Mouse (Mus musculus) CH12.LX (cell line): Measurements from ENCODE around the gene Ddx42. TPM values are rescaled to one million over a fixed set of nuclear protein-coding genes. Genes with fewer than 3 reads are reported as not detected.

Experiments used
- DNase-seq: peaks from one replicate; pipeline ENCODE4 v3.0.0-alpha.2; 2013; ENCODE audit errors: extremely low read depth
- H3K27ac ChIP-seq: 2 replicates; pipeline ENCODE4 v1.5.1; 2012; ENCODE audit warnings: low read depth, mild to moderate bottlenecking, control low read depth, moderate library complexity; ENCODE audit not compliant: insufficient read depth
- H3K27me3 ChIP-seq: replicated peaks from 2 replicates; pipeline ENCODE3; 2012; ENCODE audit warnings: inconsistent platforms
- H3K36me3 ChIP-seq, 2 experiments: replicated peaks in 1 of 2; 2 replicates each; pipeline versions ENCODE3 to v1.6.1; 2012; ENCODE audit warnings: inconsistent platforms in 1 of 2, low read length in 1 of 2, mild to moderate bottlenecking in 1 of 2, mixed read lengths in 1 of 2, moderate library complexity in 1 of 2; ENCODE audit not compliant: control insufficient read depth in 1 of 2, insufficient read depth in 1 of 2
- H3K4me1 ChIP-seq, 2 experiments: 2 replicates each; pipeline ENCODE4 v1.6.1; 2012; ENCODE audit warnings: inconsistent platforms in 1 of 2, moderate library complexity in 1 of 2; ENCODE audit not compliant: insufficient read depth in 2 of 2, control insufficient read depth in 1 of 2
- H3K4me2 ChIP-seq: 2 replicates; pipeline ENCODE4 v1.6.1; 2012; ENCODE audit warnings: low read depth, mild to moderate bottlenecking, control low read depth; ENCODE audit not compliant: poor library complexity, insufficient read depth, severe bottlenecking
- H3K4me3 ChIP-seq, 3 experiments: fragments of 150-350 bp in 1 of 3; sonication (generic) in 1 of 3; replicated peaks in 1 of 3; 2 replicates each; pipeline versions ENCODE3 to v1.5.1; 2011 to 2012; ENCODE audit warnings: low read depth in 2 of 3, low read length in 2 of 3, mild to moderate bottlenecking in 2 of 3, moderate library complexity in 2 of 3, control low read depth in 1 of 3, improper control_type of control experiment in 1 of 3, inconsistent platforms in 1 of 3, mixed read lengths in 1 of 3; ENCODE audit not compliant: poor library complexity in 1 of 3
- H3K79me2 ChIP-seq: replicated peaks from 2 replicates; pipeline ENCODE4 v1.6.1; 2012; ENCODE audit warnings: mild to moderate bottlenecking, moderate library complexity; ENCODE audit not compliant: control insufficient read depth, poor library complexity, insufficient read depth, severe bottlenecking; ENCODE audit errors: extremely low read depth
- H3K9ac ChIP-seq: 2 replicates; pipeline ENCODE4 v1.6.1; 2012; ENCODE audit warnings: low read depth, mild to moderate bottlenecking, control low read depth, moderate library complexity; ENCODE audit not compliant: insufficient read depth
- H3K9me3 ChIP-seq: replicated peaks from 2 replicates; pipeline ENCODE3; 2012; ENCODE audit warnings: low read length, inconsistent platforms, mixed read lengths
- BHLHE40 ChIP-seq: IDR thresholded peaks from 2 replicates; pipeline ENCODE4 v1.6.1; 2011; ENCODE audit warnings: mild to moderate bottlenecking, low read depth, low read length, improper control_type of control experiment
- CHD1 ChIP-seq: IDR thresholded peaks from 2 replicates; pipeline ENCODE4 v1.6.1; 2012; ENCODE audit warnings: low read depth, low read length, improper control_type of control experiment, inconsistent platforms
- CHD2 ChIP-seq: IDR thresholded peaks from 2 replicates; pipeline ENCODE4 v1.6.1; 2011; ENCODE audit warnings: low read length, improper control_type of control experiment
- CTCF ChIP-seq, 2 experiments: IDR thresholded peaks in 1 of 2; conservative IDR thresholded peaks in 1 of 2; 2 replicates each; pipeline ENCODE4 v1.5.1; 2011 to 2012; ENCODE audit warnings: low read depth in 2 of 2, low read length in 2 of 2, improper control_type of control experiment in 1 of 2, inconsistent platforms in 1 of 2, mild to moderate bottlenecking in 1 of 2, moderate library complexity in 1 of 2
- EP300 ChIP-seq: IDR thresholded peaks from 2 replicates; pipeline ENCODE4 v1.6.1; 2011; ENCODE audit warnings: low read length, improper control_type of control experiment
- ETS1 ChIP-seq: conservative IDR thresholded peaks from 2 replicates; pipeline ENCODE4 v1.6.1; 2012; ENCODE audit warnings: low read depth, mild to moderate bottlenecking, inconsistent platforms, low read length, improper control_type of control experiment, moderate library complexity
- GABPA ChIP-seq: IDR thresholded peaks from 2 replicates; pipeline ENCODE4 v1.6.1; 2012; ENCODE audit warnings: low read depth, low read length, improper control_type of control experiment, inconsistent platforms; ENCODE audit not compliant: insufficient replicate concordance
- HCFC1 ChIP-seq: IDR thresholded peaks from 2 replicates; pipeline ENCODE4 v1.6.1; 2012; ENCODE audit warnings: low read depth, mild to moderate bottlenecking, inconsistent platforms, low read length, improper control_type of control experiment
- IRF4 ChIP-seq: IDR thresholded peaks from 2 replicates; pipeline ENCODE4 v1.6.1; 2014; ENCODE audit warnings: low read depth, mild to moderate bottlenecking, inconsistent platforms, low read length, improper control_type of control experiment
- JUN ChIP-seq: IDR thresholded peaks from 2 replicates; pipeline ENCODE4 v1.6.1; 2011; ENCODE audit warnings: low read depth, mild to moderate bottlenecking, low read length, improper control_type of control experiment, moderate library complexity; ENCODE audit not compliant: insufficient read depth
- JUND ChIP-seq: conservative IDR thresholded peaks from 2 replicates; pipeline ENCODE4 v1.6.1; 2011; ENCODE audit warnings: low read depth, low read length, improper control_type of control experiment
- KAT2A ChIP-seq: IDR thresholded peaks from 2 replicates; pipeline ENCODE4 v1.6.1; 2012; ENCODE audit warnings: low read length, improper control_type of control experiment, inconsistent platforms; ENCODE audit not compliant: insufficient replicate concordance
- MAFK ChIP-seq: IDR thresholded peaks from 2 replicates; pipeline ENCODE4 v1.6.1; 2011; ENCODE audit warnings: low read length, improper control_type of control experiment; ENCODE audit not compliant: insufficient replicate concordance
- MAX ChIP-seq: IDR thresholded peaks from 2 replicates; pipeline ENCODE4 v1.6.1; 2011; ENCODE audit warnings: low read length, improper control_type of control experiment
- MXI1 ChIP-seq: IDR thresholded peaks from 2 replicates; pipeline ENCODE4 v1.6.1; 2011; ENCODE audit warnings: mild to moderate bottlenecking, low read depth, low read length, improper control_type of control experiment
- MYC ChIP-seq: IDR thresholded peaks from 2 replicates; pipeline ENCODE4 v1.6.1; 2011; ENCODE audit warnings: low read depth, mild to moderate bottlenecking, improper control_type of control experiment, low read length
- NELFE ChIP-seq: IDR thresholded peaks from 2 replicates; pipeline ENCODE4 v1.6.1; 2011; ENCODE audit warnings: low read depth, low read length, improper control_type of control experiment
- POLR2A ChIP-seq: IDR thresholded peaks from 2 replicates; pipeline ENCODE4 v1.6.1; 2011; ENCODE audit warnings: low read depth, mild to moderate bottlenecking, improper control_type of control experiment, low read length
- POLR2AphosphoS2 ChIP-seq: IDR thresholded peaks from 2 replicates; pipeline ENCODE4 v1.6.1; 2011; ENCODE audit warnings: low read depth, low read length, improper control_type of control experiment
- RAD21 ChIP-seq: IDR thresholded peaks from 2 replicates; pipeline ENCODE4 v1.6.1; 2011; ENCODE audit warnings: low read depth, mild to moderate bottlenecking, low read length, improper control_type of control experiment, moderate library complexity
- RCOR1 ChIP-seq: conservative IDR thresholded peaks from 2 replicates; pipeline ENCODE4 v1.6.1; 2012; ENCODE audit warnings: low read depth, mild to moderate bottlenecking, inconsistent platforms, low read length, improper control_type of control experiment
- SIN3A ChIP-seq: IDR thresholded peaks from 2 replicates; pipeline ENCODE4 v1.6.1; 2012; ENCODE audit warnings: low read length, improper control_type of control experiment, inconsistent platforms
- TBP ChIP-seq: conservative IDR thresholded peaks from 2 replicates; pipeline ENCODE4 v1.6.1; 2011; ENCODE audit warnings: low read depth, low read length, improper control_type of control experiment
- UBTF ChIP-seq: IDR thresholded peaks from 2 replicates; pipeline ENCODE4 v1.6.1; 2012; ENCODE audit warnings: low read depth, mild to moderate bottlenecking, inconsistent platforms, low read length, improper control_type of control experiment, moderate library complexity
- USF1 ChIP-seq: IDR thresholded peaks from 2 replicates; pipeline ENCODE4 v1.6.1; 2014; ENCODE audit warnings: low read depth, mild to moderate bottlenecking, inconsistent platforms, low read length, improper control_type of control experiment
- ZC3H11A ChIP-seq: IDR thresholded peaks from 2 replicates; pipeline ENCODE4 v1.6.1; 2012; ENCODE audit warnings: low read depth, mild to moderate bottlenecking, inconsistent platforms, low read length, improper control_type of control experiment
- ZMIZ1 ChIP-seq: IDR thresholded peaks from 2 replicates; pipeline ENCODE4 v1.6.1; 2012; ENCODE audit warnings: low read depth, mild to moderate bottlenecking, inconsistent platforms, low read length, improper control_type of control experiment
- ZNF384 ChIP-seq: IDR thresholded peaks from 2 replicates; pipeline ENCODE4 v1.6.1; 2012; ENCODE audit warnings: low read depth, low read length, improper control_type of control experiment, inconsistent platforms
- dilution Hi-C: fragments of 300-500 bp; cut with MboI; formaldehyde crosslinking; loops from 2 replicates; pipeline ENCODE4 v1.14.3; 2020; ENCODE audit warnings: low sequenced_read_pairs; ENCODE audit not compliant: extremely low pct_unique_long_range_greater_than_20kb, extremely low pct_ligation_motif_present
- in situ Hi-C: fragments of 300-500 bp; cut with MboI; formaldehyde crosslinking; loops from 3 replicates; pipeline ENCODE4 v1.14.3; 2019; ENCODE audit warnings: low sequenced_read_pairs, low pct_ligation_motif_present, low pct_unique_long_range_greater_than_20kb, mixed read lengths
- polyA plus RNA-seq: library from polyadenylated mRNA; unstranded; fragments of >175 nt; gene quantifications from 2 replicates; pipeline ENCODE4 v1.2.1, GENCODE M21; 2012; ENCODE audit warnings: low read depth; ENCODE audit not compliant: insufficient read length
- total RNA-seq, 2 experiments: library from RNA; depleted of rRNA; stranded (reverse); fragments of 300-350 nt in 1 of 2; fragments of >200 nt in 1 of 2; gene quantifications; 2 replicates each; pipeline ENCODE4 v1.2.3; 2012 to 2014

Gene Ddx42
- total and polyA plus RNA-seq, 3 experiments = 63.8 to 94.6 (median 65.5) TPM

DNA sequence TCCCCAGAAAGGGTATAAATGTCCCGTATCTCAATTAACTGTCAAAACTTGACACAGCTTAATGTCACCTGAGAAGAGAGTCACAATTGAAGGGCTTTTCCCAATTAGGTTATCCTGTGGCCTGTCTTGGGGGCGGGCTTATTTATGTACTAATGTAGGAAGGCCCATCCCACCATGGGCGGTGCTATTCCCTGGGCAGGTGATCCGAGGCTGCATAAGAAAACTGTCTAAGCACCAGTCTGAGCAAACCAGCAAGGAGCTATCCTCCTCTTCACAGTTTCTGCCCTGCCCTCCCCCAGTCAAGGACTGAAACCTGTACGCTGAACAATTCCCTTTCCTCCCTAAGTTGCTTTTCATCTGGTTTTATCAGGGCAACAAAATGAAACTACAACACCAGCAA, 73.7 kb downstream of the Ddx42 start:
- dilution Hi-C loops = no loop called here
- Histone ChIP-seq H3K27ac (no peak overlapping the region), H3K4me1 (peaks cover 0 to 14% of the 10 kb centered on the region in 2 experiments; a peak in 2 of 4 replicates)

DNA sequence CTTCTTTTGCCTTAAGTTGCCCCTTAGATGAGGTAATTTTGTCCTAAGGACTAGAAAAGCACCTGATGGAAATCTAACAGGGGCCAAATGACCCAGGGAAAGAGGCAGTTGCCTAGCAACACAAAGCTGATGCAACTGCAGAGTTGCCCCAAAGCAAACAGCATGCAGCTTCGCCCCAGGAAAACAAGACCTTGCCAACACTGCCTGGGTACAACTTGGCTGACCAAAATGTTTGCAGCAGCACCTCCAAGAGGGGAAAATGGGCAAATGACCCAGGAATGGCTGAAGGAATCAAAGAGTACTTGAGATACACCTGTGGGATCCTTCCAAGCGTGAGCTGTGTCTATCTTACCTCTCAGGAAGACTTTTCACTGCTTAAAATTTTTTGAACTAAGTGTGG, 75.1 kb downstream of the Ddx42 start:
- dilution Hi-C loops = no loop called here
- H3K27me3 ChIP-seq = no peaks in the 10 kb centered on the region
- H3K4me3 ChIP-seq = no peak overlapping the region
- H3K79me2 ChIP-seq = no peaks in the 10 kb centered on the region
- no peak overlapping the region for H3K27ac ChIP-seq
- TF ChIP-seq NELFE = no peak
- TF ChIP-seq ETS1 = no peak
- TF ChIP-seq ZC3H11A = no peak
- TF ChIP-seq JUND = no peak
- TF ChIP-seq POLR2A = no peak
- TF ChIP-seq KAT2A = no peak
- no peak for TF ChIP-seq RAD21
- no peak for TF ChIP-seq HCFC1
- no peak for TF ChIP-seq CHD1
- no peak for TF ChIP-seq CHD2
- no peak for TF ChIP-seq MAX
- TF ChIP-seq IRF4 = no peak
- no peak for TF ChIP-seq GABPA
- no peak for TF ChIP-seq MYC
- no peak for TF ChIP-seq CTCF (conservative IDR thresholded peaks at IDR 0.05 in 1 of 2, IDR thresholded peaks at IDR 0.05 in 1 of 2; ENCODE audit: low read depth in 2 of 2, low read length in 2 of 2)
- TF ChIP-seq RCOR1 = no peak
- TF ChIP-seq USF1 = no peak
- TF ChIP-seq MAFK = no peak
- no peak for TF ChIP-seq EP300
- TF ChIP-seq, all 38 proteins: peak for 0
- no peaks in the 10 kb centered on the region for H3K36me3 ChIP-seq
- in situ Hi-C loops = no loop called here
- no peak for DNase-seq
- peaks cover 9% of the 10 kb centered on the region for H3K9me3 ChIP-seq
- no peak overlapping the region for H3K9ac ChIP-seq
- H3K4me1 ChIP-seq = peaks cover 0 to 5% of the 10 kb centered on the region in 2 experiments; a peak in 2 of 4 replicates
- no peak overlapping the region for H3K4me2 ChIP-seq

More for the DNA sequence above, 73.7 kb downstream of the Ddx42 start:
- TF ChIP-seq POLR2AphosphoS2 (no peak), RCOR1 (no peak), EP300 (no peak), IRF4 (no peak), MYC (no peak), TBP (no peak), UBTF (no peak), MAFK (no peak), ZNF384 (no peak), SIN3A (no peak), JUN (no peak), ZC3H11A (no peak), ZMIZ1 (no peak), NELFE (no peak), BHLHE40 (no peak), CHD1 (no peak), MXI1 (no peak), USF1 (no peak)
- Histone ChIP-seq H3K36me3 (no peaks in the 10 kb centered on the region), H3K79me2 (no peaks in the 10 kb centered on the region), H3K9ac (no peak overlapping the region), H3K4me2 (no peak overlapping the region), H3K27me3 (no peaks in the 10 kb centered on the region), H3K4me3 (no peak overlapping the region), H3K9me3 (peaks cover 9% of the 10 kb centered on the region)
- DNase-seq = no peak
- in situ Hi-C loops = no loop called here
